Mouse (Mus musculus): ENCODE results near the gene Fam122c. TPM values are rescaled to one million over a fixed set of nuclear protein-coding genes. Genes with fewer than 3 reads are reported as not detected.

Fam122c gene
- total and polyA plus RNA-seq, 2 experiments from 2014 or later, result not detected

GRCm38 (mm10) chrX:53337355-53337754 lies 64.1 kb downstream of the Fam122c start:
- DNase-seq (ENCODE audit: low spot score) (peak; percentile 9), ATAC-seq (ENCODE audit: insufficient read depth, low read depth) (no peak)
- H3K9ac ChIP-seq (replicated peaks; ENCODE audit: low read depth, low read length), result no peak overlapping the region
- H3K36me3 ChIP-seq (replicated peaks; ENCODE audit: control insufficient read depth, insufficient read depth, low read length), result no peaks in the 10 kb centered on the region
- no peaks in the 10 kb centered on the region for H3K4me1 ChIP-seq (ENCODE audit: control insufficient read depth, insufficient read depth)
- H3K4me2 ChIP-seq (ENCODE audit: low read depth, low read length), result no peak overlapping the region
- H3K27ac ChIP-seq (ENCODE audit: low read depth), result no peak overlapping the region
- H3K27me3 ChIP-seq (ENCODE audit: control insufficient read depth, insufficient read depth, low read length), result no peaks in the 10 kb centered on the region
- H3K9me3 ChIP-seq (replicated peaks; ENCODE audit: control insufficient read depth, low read length), result no peaks in the 10 kb centered on the region
- TF ChIP-seq CTCF (IDR thresholded peaks at IDR 0.05; ENCODE audit: low read depth) (peak; percentile 51), EP300 (IDR thresholded peaks at IDR 0.05; ENCODE audit: low read depth) (no peak)
- no peak overlapping the region for H3K4me3 ChIP-seq (ENCODE audit: low read depth, low read length)

- no peaks in the 10 kb centered on the region for H3K27me3 ChIP-seq (ENCODE audit: control insufficient read depth, insufficient read depth, low read length)
- H3K36me3 ChIP-seq (replicated peaks; ENCODE audit: control insufficient read depth, insufficient read depth, low read length), result no peaks in the 10 kb centered on the region
- no peak for ATAC-seq (ENCODE audit: insufficient read depth, low read depth)
- no peak overlapping the region for H3K4me3 ChIP-seq (ENCODE audit: low read depth, low read length)
- H3K4me1 ChIP-seq (ENCODE audit: control insufficient read depth, insufficient read depth), result no peaks in the 10 kb centered on the region
- no peak for DNase-seq (ENCODE audit: low spot score)
- H3K4me2 ChIP-seq (ENCODE audit: low read depth, low read length), result no peak overlapping the region
- TF ChIP-seq EP300 (IDR thresholded peaks at IDR 0.05; ENCODE audit: low read depth) (no peak), CTCF (IDR thresholded peaks at IDR 0.05; ENCODE audit: low read depth) (peak; percentile 60)
- no peaks in the 10 kb centered on the region for H3K9me3 ChIP-seq (replicated peaks; ENCODE audit: control insufficient read depth, low read length)
- H3K9ac ChIP-seq (replicated peaks; ENCODE audit: low read depth, low read length), result no peak overlapping the region
- H3K27ac ChIP-seq (ENCODE audit: low read depth), result no peak overlapping the region
- 64% methylated on average over 2 of the region's 2 CpGs for WGBS
Measured at GRCm38 (mm10) chrX:53341531-53341930, 68.3 kb downstream of the Fam122c start.

GRCm38 (mm10) chrX:53348374-53348773 lies 75.2 kb downstream of the Fam122c start:
- H3K4me3 ChIP-seq (ENCODE audit: low read depth, low read length), result no peak overlapping the region
- H3K27me3 ChIP-seq (ENCODE audit: control insufficient read depth, insufficient read depth, low read length), result no peaks in the 10 kb centered on the region
- DNase-seq (ENCODE audit: low spot score) (no peak), ATAC-seq (ENCODE audit: insufficient read depth, low read depth) (no peak)
- no peaks in the 10 kb centered on the region for H3K9me3 ChIP-seq (replicated peaks; ENCODE audit: control insufficient read depth, low read length)
- 81% methylated on average over 4 of the region's 4 CpGs for WGBS
- H3K4me2 ChIP-seq (ENCODE audit: low read depth, low read length), result no peak overlapping the region
- no peak overlapping the region for H3K9ac ChIP-seq (replicated peaks; ENCODE audit: low read depth, low read length)
- H3K27ac ChIP-seq (ENCODE audit: low read depth), result no peak overlapping the region
- peaks cover 19% of the 10 kb centered on the region for H3K36me3 ChIP-seq (replicated peaks; ENCODE audit: control insufficient read depth, insufficient read depth, low read length)
- no peaks in the 10 kb centered on the region for H3K4me1 ChIP-seq (ENCODE audit: control insufficient read depth, insufficient read depth)
- TF ChIP-seq CTCF (IDR thresholded peaks at IDR 0.05; ENCODE audit: low read depth), result no peak
- TF ChIP-seq EP300 (IDR thresholded peaks at IDR 0.05; ENCODE audit: low read depth), result no peak

- no peaks in the 10 kb centered on the region for H3K4me1 ChIP-seq (ENCODE audit: control insufficient read depth, insufficient read depth)
- no peak overlapping the region for H3K27ac ChIP-seq (ENCODE audit: low read depth)
- H3K4me2 ChIP-seq (ENCODE audit: low read depth, low read length), result no peak overlapping the region
- ATAC-seq (ENCODE audit: insufficient read depth, low read depth), result no peak
- 60% methylated on average over 7 of the region's 7 CpGs for WGBS
- DNase-seq (ENCODE audit: low spot score), result no peak
- no peaks in the 10 kb centered on the region for H3K9me3 ChIP-seq (replicated peaks; ENCODE audit: control insufficient read depth, low read length)
- H3K4me3 ChIP-seq (ENCODE audit: low read depth, low read length), result no peak overlapping the region
- no peaks in the 10 kb centered on the region for H3K36me3 ChIP-seq (replicated peaks; ENCODE audit: control insufficient read depth, insufficient read depth, low read length)
- H3K27me3 ChIP-seq (ENCODE audit: control insufficient read depth, insufficient read depth, low read length), result no peaks in the 10 kb centered on the region
- no peak overlapping the region for H3K9ac ChIP-seq (replicated peaks; ENCODE audit: low read depth, low read length)
- TF ChIP-seq CTCF (IDR thresholded peaks at IDR 0.05; ENCODE audit: low read depth) (no peak), EP300 (IDR thresholded peaks at IDR 0.05; ENCODE audit: low read depth) (no peak)
Measured at GRCm38 (mm10) chrX:53364668-53365383, 91.6 kb downstream of the Fam122c start.

GRCm38 (mm10) chrX:53369534-53370365 lies 96.5 kb downstream of the Fam122c start:
- DNase-seq (ENCODE audit: low spot score), result peak; percentile 25
- peak; percentile 66 for ATAC-seq (ENCODE audit: insufficient read depth, low read depth)
- Histone ChIP-seq H3K9me3 (replicated peaks; ENCODE audit: control insufficient read depth, low read length) (no peaks in the 10 kb centered on the region), H3K4me2 (ENCODE audit: low read depth, low read length) (peak overlapping the region; percentile 81), H3K27ac (ENCODE audit: low read depth) (peak overlapping the region; percentile 92), H3K9ac (replicated peaks; ENCODE audit: low read depth, low read length) (peak overlapping the region; percentile 78), H3K4me3 (ENCODE audit: low read depth, low read length) (peak overlapping the region; percentile 75), H3K4me1 (ENCODE audit: control insufficient read depth, insufficient read depth) (no peaks in the 10 kb centered on the region), H3K36me3 (replicated peaks; ENCODE audit: control insufficient read depth, insufficient read depth, low read length) (no peaks in the 10 kb centered on the region), H3K27me3 (ENCODE audit: control insufficient read depth, insufficient read depth, low read length) (no peaks in the 10 kb centered on the region)
- 8% methylated on average over 23 of the region's 25 CpGs for WGBS
- no peak for TF ChIP-seq EP300 (IDR thresholded peaks at IDR 0.05; ENCODE audit: low read depth)
- no peak for TF ChIP-seq CTCF (IDR thresholded peaks at IDR 0.05; ENCODE audit: low read depth)

Measured in heart, postnatal 0 days (tissue).